Mouse (Mus musculus) liver, embryonic 14.5 days (tissue): ENCODE data around the gene Tmbim1.

Experiments used
- CTCF ChIP-seq: IDR thresholded peaks from 2 replicates; pipeline ENCODE4 v1.5.1; 2016; ENCODE audit warnings: antibody characterized with exemption, low read depth, control low read depth
- EP300 ChIP-seq: IDR thresholded peaks from 2 replicates; pipeline ENCODE4 v1.6.1; 2016; ENCODE audit warnings: antibody characterized with exemption, low read depth

- TF ChIP-seq EP300 = no peak
- TF ChIP-seq CTCF = no peak
These were observed 7.2 kb downstream of the Tmbim1 start for GRCm38 (mm10) chr1:74298157-74298750.
